13 mouse cellular contexts compared by ENCODE assay signal in genomic region chr9:103672881-103673280, GRCm38 (mm10).
"Had no signal": no experiment of that assay in that cellular context is flagged by ENCODE, and none has a peak within 500 bp of the region (broad histone marks: within the 10 kb centered on the region; RNA-seq: fewer than 3 reads in every experiment).

No protein-coding gene starts in this region.

- H3K9ac ChIP-seq: limb, embryonic 13.5 days; lung, embryonic 14.5 days; midbrain, embryonic 15.5 days; neural tube, embryonic 12.5 days had no signal

- ATAC-seq: inflammation-experienced regulatory T-cells, adult 6 months; midbrain, embryonic 15.5 days had no signal

- H3K4me1 ChIP-seq: megakaryocyte, embryonic 14.5 days; midbrain, embryonic 15.5 days; neural tube, embryonic 12.5 days had no signal

- H3K9me3 ChIP-seq: limb, embryonic 13.5 days; midbrain, embryonic 15.5 days; neural tube, embryonic 12.5 days had no signal

- H3K27ac ChIP-seq: limb, embryonic 13.5 days; macrophage; midbrain, embryonic 15.5 days; neural tube, embryonic 12.5 days had no signal

- DNase-seq: left cerebral cortex, postnatal 4 days; lung, embryonic 14.5 days; lung, postnatal 10 days; right cerebral cortex, postnatal 14 days; thymus, postnatal 4 days had no signal

- H3K36me3 ChIP-seq: limb, embryonic 13.5 days; midbrain, embryonic 15.5 days; neural tube, embryonic 12.5 days had no signal

- H3K4me2 ChIP-seq: limb, embryonic 13.5 days; liver, embryonic 11.5 days; lung, embryonic 14.5 days; midbrain, embryonic 11.5 days; midbrain, embryonic 15.5 days; neural tube, embryonic 12.5 days had no signal

- H3K27me3 ChIP-seq: limb, embryonic 13.5 days; midbrain, embryonic 15.5 days; neural tube, embryonic 12.5 days had no signal

- H3K4me3 ChIP-seq: limb, embryonic 13.5 days; megakaryocyte, embryonic 14.5 days; midbrain, embryonic 15.5 days; neural tube, embryonic 12.5 days had no signal
